Mouse (Mus musculus) liver, adult 2 months (tissue): ENCODE measurements around the gene Hist1h2bb. TPM values are rescaled to one million over a fixed set of nuclear protein-coding genes. Genes with fewer than 3 reads are reported as not detected.
"Not testable (repeated sequence)": the region's sequence is repeated elsewhere in the genome, so short reads cannot be mapped to it uniquely, and the experiment has no call there.

Experiments used
- DNase-seq: peaks from one replicate; pipeline ENCODE4 v3.0.0-alpha.2; 2011; ENCODE audit warnings: low read depth, low spot score; ENCODE audit errors: extremely low read depth
- H3K27ac ChIP-seq: fragments of 200-500 bp; replicated peaks from 2 replicates; pipeline ENCODE4 v1.5.1; 2012; ENCODE audit warnings: low read depth, mild to moderate bottlenecking, control low read depth, inconsistent platforms, low read length; ENCODE audit not compliant: insufficient read depth
- H3K27me3 ChIP-seq: fragments of 200-500 bp; 2 replicates; pipeline ENCODE4 v1.6.1; 2012; ENCODE audit warnings: mild to moderate bottlenecking, moderate library complexity, low read length, inconsistent platforms; ENCODE audit not compliant: control insufficient read depth, insufficient read depth
- H3K36me3 ChIP-seq: fragments of 200-500 bp; 2 replicates; pipeline ENCODE4 v1.6.1; 2012; ENCODE audit warnings: low read length, inconsistent platforms; ENCODE audit not compliant: control insufficient read depth, insufficient read depth
- H3K4me1 ChIP-seq: fragments of 200-500 bp; 2 replicates; pipeline ENCODE4 v1.6.1; 2011; ENCODE audit warnings: low read length; ENCODE audit not compliant: control insufficient read depth, insufficient read depth
- H3K4me3 ChIP-seq: fragments of 200-500 bp; 2 replicates; pipeline ENCODE4 v1.5.1; 2011; ENCODE audit warnings: low read depth, mild to moderate bottlenecking, control low read depth, low read length, moderate library complexity; ENCODE audit not compliant: insufficient read depth
- H3K79me2 ChIP-seq: fragments of 200-500 bp; 2 replicates; pipeline ENCODE4 v1.6.1; 2012; ENCODE audit warnings: inconsistent platforms, mild to moderate bottlenecking, low read length, moderate library complexity; ENCODE audit not compliant: control insufficient read depth, insufficient read depth
- H3K9ac ChIP-seq: fragments of 200-500 bp; 2 replicates; pipeline ENCODE4 v1.6.1; 2012; ENCODE audit warnings: low read depth, mild to moderate bottlenecking, control low read depth, inconsistent platforms, low read length
- CTCF ChIP-seq: fragments of 200-500 bp; IDR thresholded peaks from 2 replicates; pipeline ENCODE4 v1.5.1; 2011; ENCODE audit warnings: low read depth, low read length, control low read depth
- POLR2A ChIP-seq: fragments of 200-500 bp; IDR thresholded peaks from 2 replicates; pipeline ENCODE4 v1.6.1; 2011; ENCODE audit warnings: low read length, control low read depth; ENCODE audit not compliant: insufficient read depth; ENCODE audit errors: extremely low read depth
- WGBS: fragments of 180-500 bp; shearing (Covaris S2); methylation state at CpG from one replicate; pipeline ENCODE4 v1.1.7; 2018; 5-methylcytosine and 5-hydroxymethylcytosine counted together
- polyA plus RNA-seq: library from polyadenylated mRNA; depleted of rRNA; stranded (reverse); fragments of >200 nt; gene quantifications from 2 replicates; pipeline ENCODE4 v1.2.3, GENCODE M21; 2012
- total RNA-seq: library from RNA; depleted of rRNA; stranded (reverse); fragments of >200 nt; gene quantifications from 2 replicates; pipeline ENCODE4 v1.2.3, GENCODE M21; 2014

Gene Hist1h2bb
- total and polyA plus RNA-seq, 2 experiments: 0.55 to 41.9 TPM

DNA sequence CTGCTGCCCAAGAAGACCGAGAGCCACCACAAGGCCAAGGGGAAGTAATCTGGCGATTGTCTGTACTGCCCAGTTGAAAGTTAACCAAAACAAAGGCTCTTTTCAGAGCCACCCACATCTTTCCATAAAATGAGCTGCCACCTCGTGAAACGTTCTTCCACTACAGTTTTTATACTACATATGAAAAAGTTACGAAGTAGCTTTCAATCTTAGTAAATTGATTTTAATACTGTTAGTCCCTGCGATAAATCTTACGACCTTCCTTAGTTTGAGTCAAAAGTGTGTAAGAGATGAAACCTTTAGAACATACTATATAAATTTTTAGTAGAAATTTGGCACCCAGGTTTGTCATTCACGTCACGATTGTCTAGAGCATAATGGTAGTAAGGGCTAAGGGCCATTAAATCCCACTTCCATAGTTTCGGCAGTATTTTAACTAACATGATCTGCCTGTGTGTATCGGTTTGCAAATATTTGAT is 5.0 kb downstream of the Hist1h2bb start:
- TF ChIP-seq CTCF: no peak
- no peak for TF ChIP-seq POLR2A
- DNase-seq: no peak
- H3K79me2 ChIP-seq: no peaks in the 10 kb centered on the region

DNA sequence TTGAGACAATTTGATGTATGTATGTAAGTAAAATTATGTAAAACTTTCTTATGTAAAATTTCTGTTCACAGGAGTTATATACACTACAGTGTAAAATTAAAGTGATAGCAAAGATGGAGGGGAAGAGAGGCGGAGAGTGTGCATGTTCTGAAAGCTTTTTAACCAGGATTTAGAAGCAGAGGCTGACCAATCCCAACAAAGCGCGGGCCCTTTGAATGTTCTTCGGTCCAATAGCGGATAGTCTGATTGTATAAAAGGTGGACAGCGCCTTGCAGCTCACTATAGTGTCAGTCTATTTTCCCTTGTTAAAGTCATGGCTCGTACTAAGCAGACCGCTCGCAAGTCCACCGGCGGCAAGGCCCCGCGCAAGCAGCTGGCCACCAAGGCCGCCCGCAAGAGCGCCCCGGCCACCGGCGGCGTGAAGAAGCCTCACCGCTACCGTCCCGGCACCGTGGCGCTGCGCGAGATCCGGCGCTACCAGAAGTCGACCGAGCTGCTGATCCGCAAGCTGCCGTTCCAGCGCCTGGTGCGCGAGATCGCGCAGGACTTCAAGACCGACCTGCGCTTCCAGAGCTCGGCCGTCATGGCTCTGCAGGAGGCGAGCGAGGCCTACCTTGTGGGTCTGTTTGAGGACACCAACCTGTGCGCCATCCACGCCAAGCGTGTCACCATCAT is 5.7 kb downstream of the Hist1h2bb start, which contains the start of gene Hist1h3b:
TSS of gene Hist1h3b (plus strand) at position 201 of the 675 bp plus-strand sequence.
- peak; percentile 86 for DNase-seq
- WGBS: 3% methylated on average over 20 of the region's 47 CpGs
- H3K27me3 ChIP-seq, H3K79me2 ChIP-seq, H3K36me3 ChIP-seq, H3K4me1 ChIP-seq: not testable (repeated sequence)
- Histone ChIP-seq H3K4me3 (peak within 1 kb of the TSS; percentile 67; the same call in 1 of the 2 replicates), H3K9ac (peak within 1 kb of the TSS; percentile 77), H3K27ac (peak within 1 kb of the TSS; percentile 96)

More for the DNA sequence above, 5.0 kb downstream of the Hist1h2bb start:
- Histone ChIP-seq H3K4me3 (peak overlapping the region; percentile 34; the same call in 1 of the 2 replicates), H3K4me1 (peaks cover 4% of the 10 kb centered on the region), H3K27ac (peak overlapping the region; percentile 67; the same call in 1 of the 2 replicates), H3K27me3 (no peaks in the 10 kb centered on the region), H3K9ac (0 out of 2 replicates have a peak overlapping the region, but pooled peaks have one; percentile 41), H3K36me3 (no peaks in the 10 kb centered on the region)
- 4% methylated on average over 11 of the region's 11 CpGs for WGBS

DNA sequence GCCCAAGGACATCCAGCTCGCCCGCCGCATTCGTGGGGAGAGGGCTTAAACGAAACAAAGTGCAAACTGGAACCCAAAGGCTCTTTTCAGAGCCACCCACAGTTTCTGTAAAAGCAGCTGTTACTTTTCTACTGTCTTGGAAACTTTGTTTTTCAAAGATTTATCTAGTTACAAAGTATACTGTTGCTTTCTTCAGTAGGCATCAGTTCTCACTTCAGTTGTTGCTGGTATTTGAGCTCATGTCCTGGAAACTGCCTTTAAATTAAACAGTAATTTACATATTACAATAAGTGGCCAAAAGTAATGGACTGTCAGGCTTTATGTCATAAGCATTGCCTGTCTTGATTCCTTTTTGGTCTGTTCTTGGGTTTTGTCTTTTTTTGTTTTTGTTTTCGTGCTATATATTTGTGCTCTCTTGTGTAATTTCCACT is 6.2 kb downstream of the Hist1h2bb start:
- H3K79me2 ChIP-seq: no peaks in the 10 kb centered on the region
- peaks cover 4% of the 10 kb centered on the region for H3K4me1 ChIP-seq
- 15% methylated on average over 6 of the region's 6 CpGs for WGBS
- no peak overlapping the region for H3K9ac ChIP-seq
- no peaks in the 10 kb centered on the region for H3K36me3 ChIP-seq
- DNase-seq: no peak
- H3K27me3 ChIP-seq: no peaks in the 10 kb centered on the region
- TF ChIP-seq CTCF (no peak), POLR2A (no peak)
- H3K27ac ChIP-seq: no peak overlapping the region
- H3K4me3 ChIP-seq: no peak overlapping the region

DNA sequence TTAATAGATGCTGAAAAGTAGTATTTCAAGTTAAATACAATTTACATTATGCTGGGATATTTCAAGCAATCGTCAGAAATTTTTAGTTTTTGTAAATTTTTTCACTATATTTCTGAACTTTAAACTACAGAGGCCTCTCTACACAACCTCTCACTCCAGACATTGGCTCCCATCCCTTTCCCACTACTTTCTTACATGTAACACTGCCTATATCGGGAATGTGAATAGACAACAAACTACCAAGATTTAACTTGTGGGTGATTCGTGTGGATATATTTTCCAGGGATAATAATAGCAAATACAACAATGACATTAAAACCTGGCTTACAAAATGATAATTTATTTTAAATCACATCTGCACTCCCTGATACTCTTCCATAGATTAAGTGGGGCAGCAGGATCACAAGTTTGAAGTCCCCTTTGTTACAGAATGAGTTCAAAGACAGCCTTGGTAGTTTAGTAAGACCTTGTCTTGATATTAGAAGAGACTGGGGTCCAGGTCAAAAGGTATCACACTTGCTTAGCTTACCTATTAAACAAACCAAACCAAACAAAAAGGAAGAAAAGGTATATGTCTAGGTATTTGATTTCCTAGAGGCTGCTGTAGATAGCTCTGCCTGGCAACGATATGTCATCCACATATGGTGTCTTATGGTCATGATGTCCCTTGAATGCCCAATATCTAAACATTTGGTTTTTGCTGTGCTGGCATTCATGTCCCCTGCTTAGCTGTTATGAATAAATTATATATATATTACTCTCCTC is 7.0 kb downstream of the Hist1h2bb start:
- WGBS: 66% methylated on average over 4 of the region's 4 CpGs
- H3K27me3 ChIP-seq: no peaks in the 10 kb centered on the region
- no peak overlapping the region for H3K4me3 ChIP-seq
- no peak overlapping the region for H3K27ac ChIP-seq
- H3K4me1 ChIP-seq: peaks cover 4% of the 10 kb centered on the region
- no peaks in the 10 kb centered on the region for H3K79me2 ChIP-seq
- TF ChIP-seq POLR2A (no peak), CTCF (no peak)
- no peaks in the 10 kb centered on the region for H3K36me3 ChIP-seq
- H3K9ac ChIP-seq: no peak overlapping the region
- no peak for DNase-seq

DNA sequence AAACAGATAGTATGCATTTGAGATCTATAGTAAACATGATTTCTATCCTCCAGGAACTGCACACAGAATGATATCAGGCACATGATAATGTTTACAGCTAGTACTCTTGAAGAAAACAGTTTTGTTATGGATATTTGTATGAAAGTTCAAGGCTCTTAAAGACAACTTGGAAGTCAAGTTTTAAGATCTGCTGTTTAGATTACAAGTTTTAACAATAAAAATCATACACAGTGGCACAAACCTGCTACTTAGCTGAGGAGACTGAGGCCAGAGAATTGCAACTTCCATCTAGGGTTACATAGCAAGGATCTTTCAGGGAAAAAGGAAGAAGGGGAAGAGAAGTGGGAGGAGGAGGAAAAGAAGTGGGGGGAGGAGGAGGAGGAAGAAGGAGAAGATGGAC is 8.5 kb downstream of the Hist1h2bb start:
- no peaks in the 10 kb centered on the region for H3K79me2 ChIP-seq
- peaks cover 4% of the 10 kb centered on the region for H3K4me1 ChIP-seq
- H3K27me3 ChIP-seq: no peaks in the 10 kb centered on the region
- H3K36me3 ChIP-seq: no peaks in the 10 kb centered on the region
- no peak for DNase-seq
- no peak overlapping the region for H3K4me3 ChIP-seq
- H3K27ac ChIP-seq: no peak overlapping the region
- no peak overlapping the region for H3K9ac ChIP-seq
- TF ChIP-seq POLR2A (no peak), CTCF (no peak)

DNA sequence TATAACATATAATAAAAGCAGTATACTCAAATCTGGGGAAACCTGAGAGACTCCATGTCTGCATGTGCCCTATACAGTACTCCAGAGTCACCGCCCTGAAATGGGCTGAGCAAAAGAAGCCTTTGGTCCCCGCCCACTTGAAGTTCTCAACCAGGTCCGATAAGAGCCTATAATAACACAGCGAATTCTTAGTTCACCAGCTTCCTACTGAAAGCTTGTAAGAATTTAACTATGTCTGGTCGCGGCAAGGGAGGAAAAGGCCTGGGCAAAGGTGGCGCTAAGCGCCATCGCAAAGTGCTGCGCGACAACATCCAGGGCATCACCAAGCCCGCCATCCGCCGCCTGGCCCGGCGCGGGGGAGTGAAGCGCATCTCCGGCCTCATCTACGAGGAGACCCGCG is 10.3 kb downstream of the Hist1h2bb start, which contains the start of gene Hist1h4b:
TSS of gene Hist1h4b (plus strand) at position 224 of the 400 bp plus-strand sequence.
- H3K4me3 ChIP-seq: peak within 1 kb of the TSS; percentile 34; the same call in 1 of the 2 replicates
- H3K9ac ChIP-seq: peak within 1 kb of the TSS; percentile 3; the same call in 1 of the 2 replicates
- peaks cover 11% of the 10 kb centered on the region; the same call in 1 of the 2 replicates for H3K4me1 ChIP-seq
- no peaks in the 10 kb centered on the region for H3K27me3 ChIP-seq
- H3K79me2 ChIP-seq: no peaks in the 10 kb centered on the region
- TF ChIP-seq POLR2A (peak; percentile 95), CTCF (no peak)
- no peaks in the 10 kb centered on the region for H3K36me3 ChIP-seq
- DNase-seq: peak; percentile 95
- under 1% methylated on average over 20 of the region's 22 CpGs for WGBS
- peak within 1 kb of the TSS; percentile 28; the same call in 1 of the 2 replicates for H3K27ac ChIP-seq
